Mouse (Mus musculus): ENCODE measurements around the gene Kif3b. TPM values are rescaled to one million over a fixed set of nuclear protein-coding genes. Genes with fewer than 3 reads are reported as not detected.
A peak's percentile ranks its signal among the peaks of the same experiment; 100 is the strongest.
"Not testable (repeated sequence)": the region's sequence is repeated elsewhere in the genome, so short reads cannot be mapped to it uniquely, and the experiment has no call there.

Kif3b gene
- polyA plus RNA-seq, 1 experiment from 2014 or later: 8.9 TPM

- Histone ChIP-seq H3K9ac (replicated peaks; ENCODE audit: low read length) (peak overlapping the region; percentile 29; the same call in 1 of the 2 replicates), H3K27me3 (ENCODE audit: insufficient read depth, low read length) (no peaks in the 10 kb centered on the region), H3K36me3 (ENCODE audit: insufficient read depth, low read length) (peaks cover 16% of the 10 kb centered on the region), H3K4me1 (ENCODE audit: insufficient read depth, low read length) (peaks cover 33% of the 10 kb centered on the region), H3K4me2 (replicated peaks; ENCODE audit: low read depth, low read length) (peak overlapping the region; percentile 34), H3K4me3 (ENCODE audit: low read length) (no peak overlapping the region), H3K9me3 (ENCODE audit: low read length) (no peaks in the 10 kb centered on the region), H3K27ac (ENCODE audit: low read length) (peak overlapping the region; percentile 67)
- 22% methylated on average over 6 of the region's 6 CpGs for WGBS
- ATAC-seq (ENCODE audit: low FRiP score, low TSS enrichment): no peak
Observed at GRCm38 (mm10) chr2:153350552-153351181, 59.5 kb downstream of the Kif3b start.

- no peak for ATAC-seq (ENCODE audit: low FRiP score, low TSS enrichment)
- no peak overlapping the region for H3K4me3 ChIP-seq (ENCODE audit: low read length)
- H3K9ac ChIP-seq (replicated peaks; ENCODE audit: low read length): no peak overlapping the region
- no peak overlapping the region for H3K27ac ChIP-seq (ENCODE audit: low read length)
- peaks cover 51% of the 10 kb centered on the region for H3K36me3 ChIP-seq (ENCODE audit: insufficient read depth, low read length)
- 76% methylated on average over 2 of the region's 2 CpGs for WGBS
- no peak overlapping the region for H3K4me2 ChIP-seq (replicated peaks; ENCODE audit: low read depth, low read length)
- no peaks in the 10 kb centered on the region for H3K9me3 ChIP-seq (ENCODE audit: low read length)
- no peaks in the 10 kb centered on the region for H3K27me3 ChIP-seq (ENCODE audit: insufficient read depth, low read length)
- peaks cover 17% of the 10 kb centered on the region for H3K4me1 ChIP-seq (ENCODE audit: insufficient read depth, low read length)
Observed at GRCm38 (mm10) chr2:153354648-153355047, 63.4 kb downstream of the Kif3b start.

- ATAC-seq (ENCODE audit: low FRiP score, low TSS enrichment): no peak
- Histone ChIP-seq H3K4me2 (replicated peaks; ENCODE audit: low read depth, low read length) (no peak overlapping the region), H3K27ac (ENCODE audit: low read length) (no peak overlapping the region), H3K27me3 (ENCODE audit: insufficient read depth, low read length) (no peaks in the 10 kb centered on the region), H3K9ac (replicated peaks; ENCODE audit: low read length) (no peak overlapping the region), H3K4me3 (ENCODE audit: low read length) (no peak overlapping the region), H3K4me1 (ENCODE audit: insufficient read depth, low read length) (no peaks in the 10 kb centered on the region), H3K9me3 (ENCODE audit: low read length) (no peaks in the 10 kb centered on the region), H3K36me3 (ENCODE audit: insufficient read depth, low read length) (peaks cover 60% of the 10 kb centered on the region)
- 90% methylated on average over 4 of the region's 4 CpGs for WGBS
Observed at GRCm38 (mm10) chr2:153356784-153357183, 65.6 kb downstream of the Kif3b start.

- H3K4me2 ChIP-seq (replicated peaks; ENCODE audit: low read depth, low read length): no peak overlapping the region
- no peaks in the 10 kb centered on the region for H3K9me3 ChIP-seq (ENCODE audit: low read length)
- H3K9ac ChIP-seq (replicated peaks; ENCODE audit: low read length): no peak overlapping the region
- no peak overlapping the region for H3K27ac ChIP-seq (ENCODE audit: low read length)
- 86% methylated on average over 1 of the region's 1 CpGs for WGBS
- H3K4me3 ChIP-seq (ENCODE audit: low read length): no peak overlapping the region
- peaks cover 60% of the 10 kb centered on the region for H3K36me3 ChIP-seq (ENCODE audit: insufficient read depth, low read length)
- no peak for ATAC-seq (ENCODE audit: low FRiP score, low TSS enrichment)
- no peaks in the 10 kb centered on the region for H3K4me1 ChIP-seq (ENCODE audit: insufficient read depth, low read length)
- no peaks in the 10 kb centered on the region for H3K27me3 ChIP-seq (ENCODE audit: insufficient read depth, low read length)
Observed at GRCm38 (mm10) chr2:153361101-153361710, 70.0 kb downstream of the Kif3b start.

GRCm38 (mm10) chr2:153364531-153364930 lies 73.3 kb downstream of the Kif3b start:
- peaks cover 48% of the 10 kb centered on the region for H3K36me3 ChIP-seq (ENCODE audit: insufficient read depth, low read length)
- 93% methylated on average over 14 of the region's 14 CpGs for WGBS
- ATAC-seq (ENCODE audit: low FRiP score, low TSS enrichment): not testable (repeated sequence)

GRCm38 (mm10) chr2:153370871-153371270 lies 79.7 kb downstream of the Kif3b start:
- Histone ChIP-seq H3K27ac (ENCODE audit: low read length) (no peak overlapping the region), H3K4me2 (replicated peaks; ENCODE audit: low read depth, low read length) (no peak overlapping the region), H3K36me3 (ENCODE audit: insufficient read depth, low read length) (peaks cover 18% of the 10 kb centered on the region), H3K9me3 (ENCODE audit: low read length) (no peaks in the 10 kb centered on the region), H3K4me3 (ENCODE audit: low read length) (no peak overlapping the region), H3K27me3 (ENCODE audit: insufficient read depth, low read length) (no peaks in the 10 kb centered on the region), H3K4me1 (ENCODE audit: insufficient read depth, low read length) (no peaks in the 10 kb centered on the region), H3K9ac (replicated peaks; ENCODE audit: low read length) (no peak overlapping the region)
- no peak for ATAC-seq (ENCODE audit: low FRiP score, low TSS enrichment)

More at GRCm38 (mm10) chr2:153364531-153364930, 73.3 kb downstream of the Kif3b start:
- not testable (repeated sequence) for H3K27me3 ChIP-seq (ENCODE audit: insufficient read depth, low read length); H3K27ac ChIP-seq (ENCODE audit: low read length); H3K4me1 ChIP-seq (ENCODE audit: insufficient read depth, low read length); H3K9ac ChIP-seq (replicated peaks; ENCODE audit: low read length); H3K4me3 ChIP-seq (ENCODE audit: low read length); H3K4me2 ChIP-seq (replicated peaks; ENCODE audit: low read depth, low read length); H3K9me3 ChIP-seq (ENCODE audit: low read length)

GRCm38 (mm10) chr2:153375380-153375779 lies 84.2 kb downstream of the Kif3b start:
- no peak overlapping the region for H3K27ac ChIP-seq (ENCODE audit: low read length)
- 74% methylated on average over 2 of the region's 2 CpGs for WGBS
- peaks cover 4% of the 10 kb centered on the region; the same call in 1 of the 2 replicates for H3K36me3 ChIP-seq (ENCODE audit: insufficient read depth, low read length)
- H3K4me2 ChIP-seq (replicated peaks; ENCODE audit: low read depth, low read length): no peak overlapping the region
- no peak overlapping the region for H3K9ac ChIP-seq (replicated peaks; ENCODE audit: low read length)
- H3K4me1 ChIP-seq (ENCODE audit: insufficient read depth, low read length): no peaks in the 10 kb centered on the region
- H3K9me3 ChIP-seq (ENCODE audit: low read length): no peaks in the 10 kb centered on the region
- H3K4me3 ChIP-seq (ENCODE audit: low read length): no peak overlapping the region
- ATAC-seq (ENCODE audit: low FRiP score, low TSS enrichment): no peak
- H3K27me3 ChIP-seq (ENCODE audit: insufficient read depth, low read length): no peaks in the 10 kb centered on the region

GRCm38 (mm10) chr2:153380479-153380878 lies 89.3 kb downstream of the Kif3b start:
- Histone ChIP-seq H3K9ac (replicated peaks; ENCODE audit: low read length) (no peak overlapping the region), H3K4me1 (ENCODE audit: insufficient read depth, low read length) (no peaks in the 10 kb centered on the region), H3K27me3 (ENCODE audit: insufficient read depth, low read length) (no peaks in the 10 kb centered on the region), H3K4me3 (ENCODE audit: low read length) (no peak overlapping the region), H3K27ac (ENCODE audit: low read length) (no peak overlapping the region), H3K4me2 (replicated peaks; ENCODE audit: low read depth, low read length) (no peak overlapping the region), H3K9me3 (ENCODE audit: low read length) (no peaks in the 10 kb centered on the region), H3K36me3 (ENCODE audit: insufficient read depth, low read length) (peaks cover 18% of the 10 kb centered on the region; the same call in 1 of the 2 replicates)
- 94% methylated on average over 1 of the region's 1 CpGs for WGBS
- ATAC-seq (ENCODE audit: low FRiP score, low TSS enrichment): no peak
